Mouse (Mus musculus) heart, adult 2 months (tissue): ENCODE data around the gene Mdga2.

Experiments used
- CTCF ChIP-seq: fragments of 200-600 bp; IDR thresholded peaks from 2 replicates; pipeline ENCODE4 v1.8.1; 2022; ENCODE audit warnings: antibody characterized with exemption, mild to moderate bottlenecking, moderate library complexity
- EP300 ChIP-seq: fragments of 200-500 bp; IDR thresholded peaks from 2 replicates; pipeline ENCODE4 v1.6.1; 2011; ENCODE audit warnings: low read depth, low read length, control low read depth; ENCODE audit not compliant: insufficient read depth
- POLR2A ChIP-seq: fragments of 200-500 bp; IDR thresholded peaks from 2 replicates; pipeline ENCODE4 v1.6.1; 2011; ENCODE audit warnings: mild to moderate bottlenecking, low read depth, low read length, control low read depth; ENCODE audit not compliant: insufficient read depth

DNA sequence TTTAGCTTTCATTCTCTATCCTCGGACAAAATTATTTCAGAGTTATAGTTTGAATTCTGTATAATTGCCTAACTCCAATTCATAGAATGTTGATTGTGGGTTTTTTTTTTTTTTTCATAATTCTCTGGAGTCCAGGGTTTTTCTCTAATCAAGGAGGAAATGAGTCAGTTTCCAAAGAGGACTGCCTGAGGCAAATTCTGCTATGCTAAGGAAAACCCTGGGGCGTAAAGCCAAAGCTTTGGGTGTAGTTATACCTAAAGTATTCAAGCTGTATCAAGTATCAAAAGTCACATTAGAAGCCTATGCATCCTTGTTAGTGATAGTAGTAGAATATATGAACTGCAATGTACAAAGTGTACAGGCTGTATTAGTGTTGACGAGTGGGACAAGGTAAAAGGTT lies 519.6 kb downstream of the Mdga2 start:
- TF ChIP-seq POLR2A: no peak
- TF ChIP-seq EP300: no peak
- no peak for TF ChIP-seq CTCF
